Mouse (Mus musculus) CH12.LX (cell line): Measurements from ENCODE around the gene Podn. TPM values are rescaled to one million over a fixed set of nuclear protein-coding genes. Genes with fewer than 3 reads are reported as not detected.

Experiments
- DNase-seq: peaks from one replicate; pipeline ENCODE4 v3.0.0-alpha.2; 2013; ENCODE audit errors: extremely low read depth
- H3K27ac ChIP-seq: 2 replicates; pipeline ENCODE4 v1.5.1; 2012; ENCODE audit warnings: low read depth, mild to moderate bottlenecking, control low read depth, moderate library complexity; ENCODE audit not compliant: insufficient read depth
- H3K27me3 ChIP-seq: replicated peaks from 2 replicates; pipeline ENCODE3; 2012; ENCODE audit warnings: inconsistent platforms
- H3K36me3 ChIP-seq, 2 experiments: replicated peaks in 1 of 2; 2 replicates each; pipeline versions ENCODE3 to v1.6.1; 2012; ENCODE audit warnings: inconsistent platforms in 1 of 2, low read length in 1 of 2, mild to moderate bottlenecking in 1 of 2, mixed read lengths in 1 of 2, moderate library complexity in 1 of 2; ENCODE audit not compliant: control insufficient read depth in 1 of 2, insufficient read depth in 1 of 2
- H3K4me1 ChIP-seq, 2 experiments: 2 replicates each; pipeline ENCODE4 v1.6.1; 2012; ENCODE audit warnings: inconsistent platforms in 1 of 2, moderate library complexity in 1 of 2; ENCODE audit not compliant: insufficient read depth in 2 of 2, control insufficient read depth in 1 of 2
- H3K4me2 ChIP-seq: 2 replicates; pipeline ENCODE4 v1.6.1; 2012; ENCODE audit warnings: low read depth, mild to moderate bottlenecking, control low read depth; ENCODE audit not compliant: poor library complexity, insufficient read depth, severe bottlenecking
- H3K4me3 ChIP-seq, 3 experiments: fragments of 150-350 bp in 1 of 3; sonication (generic) in 1 of 3; replicated peaks in 1 of 3; 2 replicates each; pipeline versions ENCODE3 to v1.5.1; 2011 to 2012; ENCODE audit warnings: low read depth in 2 of 3, low read length in 2 of 3, mild to moderate bottlenecking in 2 of 3, moderate library complexity in 2 of 3, control low read depth in 1 of 3, improper control_type of control experiment in 1 of 3, inconsistent platforms in 1 of 3, mixed read lengths in 1 of 3; ENCODE audit not compliant: poor library complexity in 1 of 3
- H3K79me2 ChIP-seq: replicated peaks from 2 replicates; pipeline ENCODE4 v1.6.1; 2012; ENCODE audit warnings: mild to moderate bottlenecking, moderate library complexity; ENCODE audit not compliant: control insufficient read depth, poor library complexity, insufficient read depth, severe bottlenecking; ENCODE audit errors: extremely low read depth
- H3K9ac ChIP-seq: 2 replicates; pipeline ENCODE4 v1.6.1; 2012; ENCODE audit warnings: low read depth, mild to moderate bottlenecking, control low read depth, moderate library complexity; ENCODE audit not compliant: insufficient read depth
- H3K9me3 ChIP-seq: replicated peaks from 2 replicates; pipeline ENCODE3; 2012; ENCODE audit warnings: low read length, inconsistent platforms, mixed read lengths
- CTCF ChIP-seq, 2 experiments: IDR thresholded peaks in 1 of 2; conservative IDR thresholded peaks in 1 of 2; 2 replicates each; pipeline ENCODE4 v1.5.1; 2011 to 2012; ENCODE audit warnings: low read depth in 2 of 2, low read length in 2 of 2, improper control_type of control experiment in 1 of 2, inconsistent platforms in 1 of 2, mild to moderate bottlenecking in 1 of 2, moderate library complexity in 1 of 2
- E2F4 ChIP-seq: IDR thresholded peaks from 2 replicates; pipeline ENCODE4 v1.6.1; 2011; ENCODE audit warnings: low read depth, low read length, improper control_type of control experiment; ENCODE audit not compliant: insufficient replicate concordance
- ETS1 ChIP-seq: conservative IDR thresholded peaks from 2 replicates; pipeline ENCODE4 v1.6.1; 2012; ENCODE audit warnings: low read depth, mild to moderate bottlenecking, inconsistent platforms, low read length, improper control_type of control experiment, moderate library complexity
- GABPA ChIP-seq: IDR thresholded peaks from 2 replicates; pipeline ENCODE4 v1.6.1; 2012; ENCODE audit warnings: low read depth, low read length, improper control_type of control experiment, inconsistent platforms; ENCODE audit not compliant: insufficient replicate concordance
- JUND ChIP-seq: conservative IDR thresholded peaks from 2 replicates; pipeline ENCODE4 v1.6.1; 2011; ENCODE audit warnings: low read depth, low read length, improper control_type of control experiment
- MEF2A ChIP-seq: IDR thresholded peaks from 2 replicates; pipeline ENCODE4 v1.6.1; 2014; ENCODE audit warnings: low read depth, mild to moderate bottlenecking, inconsistent platforms, low read length, improper control_type of control experiment, borderline replicate concordance
- MXI1 ChIP-seq: IDR thresholded peaks from 2 replicates; pipeline ENCODE4 v1.6.1; 2011; ENCODE audit warnings: mild to moderate bottlenecking, low read depth, low read length, improper control_type of control experiment
- NRF1 ChIP-seq: IDR thresholded peaks from 2 replicates; pipeline ENCODE4 v1.6.1; 2014; ENCODE audit warnings: low read depth, mild to moderate bottlenecking, inconsistent platforms, low read length, improper control_type of control experiment, moderate library complexity
- RCOR1 ChIP-seq: conservative IDR thresholded peaks from 2 replicates; pipeline ENCODE4 v1.6.1; 2012; ENCODE audit warnings: low read depth, mild to moderate bottlenecking, inconsistent platforms, low read length, improper control_type of control experiment
- SIN3A ChIP-seq: IDR thresholded peaks from 2 replicates; pipeline ENCODE4 v1.6.1; 2012; ENCODE audit warnings: low read length, improper control_type of control experiment, inconsistent platforms
- TBP ChIP-seq: conservative IDR thresholded peaks from 2 replicates; pipeline ENCODE4 v1.6.1; 2011; ENCODE audit warnings: low read depth, low read length, improper control_type of control experiment
- USF1 ChIP-seq: IDR thresholded peaks from 2 replicates; pipeline ENCODE4 v1.6.1; 2014; ENCODE audit warnings: low read depth, mild to moderate bottlenecking, inconsistent platforms, low read length, improper control_type of control experiment
- USF2 ChIP-seq: conservative IDR thresholded peaks from 2 replicates; pipeline ENCODE4 v1.6.1; 2011; ENCODE audit warnings: low read depth, low read length, improper control_type of control experiment
- ZC3H11A ChIP-seq: IDR thresholded peaks from 2 replicates; pipeline ENCODE4 v1.6.1; 2012; ENCODE audit warnings: low read depth, mild to moderate bottlenecking, inconsistent platforms, low read length, improper control_type of control experiment
- ZMIZ1 ChIP-seq: IDR thresholded peaks from 2 replicates; pipeline ENCODE4 v1.6.1; 2012; ENCODE audit warnings: low read depth, mild to moderate bottlenecking, inconsistent platforms, low read length, improper control_type of control experiment
- ZNF384 ChIP-seq: IDR thresholded peaks from 2 replicates; pipeline ENCODE4 v1.6.1; 2012; ENCODE audit warnings: low read depth, low read length, improper control_type of control experiment, inconsistent platforms
- dilution Hi-C: fragments of 300-500 bp; cut with MboI; formaldehyde crosslinking; loops from 2 replicates; pipeline ENCODE4 v1.14.3; 2020; ENCODE audit warnings: low sequenced_read_pairs; ENCODE audit not compliant: extremely low pct_unique_long_range_greater_than_20kb, extremely low pct_ligation_motif_present
- in situ Hi-C: fragments of 300-500 bp; cut with MboI; formaldehyde crosslinking; loops from 3 replicates; pipeline ENCODE4 v1.14.3; 2019; ENCODE audit warnings: low sequenced_read_pairs, low pct_ligation_motif_present, low pct_unique_long_range_greater_than_20kb, mixed read lengths
- polyA plus RNA-seq: library from polyadenylated mRNA; unstranded; fragments of >175 nt; gene quantifications from 2 replicates; pipeline ENCODE4 v1.2.1, GENCODE M21; 2012; ENCODE audit warnings: low read depth; ENCODE audit not compliant: insufficient read length
- total RNA-seq, 2 experiments: library from RNA; depleted of rRNA; stranded (reverse); fragments of 300-350 nt in 1 of 2; fragments of >200 nt in 1 of 2; gene quantifications; 2 replicates each; pipeline ENCODE4 v1.2.3; 2012 to 2014

Podn gene
- total and polyA plus RNA-seq, 3 experiments: 0.04 TPM; not detected in 2

GRCm38 (mm10) chr4:107986386-107987168 lies 109.7 kb downstream of the Podn start:
- no peak for TF ChIP-seq E2F4
- TF ChIP-seq MXI1: no peak
- TF ChIP-seq CTCF (conservative IDR thresholded peaks at IDR 0.05 in 1 of 2, IDR thresholded peaks at IDR 0.05 in 1 of 2; ENCODE audit: low read depth in 2 of 2, low read length in 2 of 2): no peak
- TF ChIP-seq ZC3H11A: no peak
- TF ChIP-seq JUND: no peak
- no peak for TF ChIP-seq TBP
- TF ChIP-seq RCOR1: no peak
- TF ChIP-seq ZNF384: no peak
- TF ChIP-seq USF1: no peak
- TF ChIP-seq NRF1: no peak
- TF ChIP-seq MEF2A: no peak
- no peak for TF ChIP-seq SIN3A
- TF ChIP-seq GABPA: no peak

GRCm38 (mm10) chr4:107985812-107986211 lies 110.4 kb downstream of the Podn start:
- no peak overlapping the region for H3K9ac ChIP-seq
- in situ Hi-C loops: no loop called here

More at GRCm38 (mm10) chr4:107986386-107987168, 109.7 kb downstream of the Podn start:
- Histone ChIP-seq H3K4me3 (no peak overlapping the region), H3K79me2 (no peaks in the 10 kb centered on the region), H3K4me1 (peaks cover 0 to 13% of the 10 kb centered on the region in 2 experiments; a peak in 2 of 4 replicates), H3K36me3 (no peaks in the 10 kb centered on the region), H3K4me2 (no peak overlapping the region), H3K9me3 (no peaks in the 10 kb centered on the region), H3K27ac (no peak overlapping the region), H3K27me3 (peaks cover 49% of the 10 kb centered on the region), H3K9ac (no peak overlapping the region)
- in situ Hi-C loops: no loop called here
- dilution Hi-C loops: no loop called here
- DNase-seq: no peak

More at GRCm38 (mm10) chr4:107985812-107986211, 110.4 kb downstream of the Podn start:
- H3K27me3 ChIP-seq: peaks cover 43% of the 10 kb centered on the region
- dilution Hi-C loops: no loop called here
- TF ChIP-seq ZMIZ1 (no peak), USF2 (no peak), RCOR1 (no peak), ETS1 (no peak)
- TF ChIP-seq, all 38 proteins: peak for 0
- H3K36me3 ChIP-seq: no peaks in the 10 kb centered on the region
- H3K4me3 ChIP-seq: no peak overlapping the region
- H3K4me1 ChIP-seq: peaks cover 0 to 16% of the 10 kb centered on the region in 2 experiments; a peak in 2 of 4 replicates
- H3K27ac ChIP-seq: no peak overlapping the region
- H3K4me2 ChIP-seq: no peak overlapping the region
- DNase-seq: no peak
- no peaks in the 10 kb centered on the region for H3K9me3 ChIP-seq
- H3K79me2 ChIP-seq: no peaks in the 10 kb centered on the region
